Mouse (Mus musculus) MEL (cell line): ENCODE results near the gene Specc1l.

Experiments used
- CHD2 ChIP-seq: IDR thresholded peaks from 2 replicates; pipeline ENCODE4 v1.6.1; 2011; ENCODE audit warnings: low read length, improper control_type of control experiment
- CTCF ChIP-seq, 3 experiments: IDR thresholded peaks in 2 of 3; conservative IDR thresholded peaks in 1 of 3; 2 replicates each; pipeline ENCODE4 v1.5.1; 2011 to 2012; ENCODE audit warnings: low read length in 3 of 3, low read depth in 2 of 3, mild to moderate bottlenecking in 2 of 3, improper control_type of control experiment in 1 of 3, inconsistent platforms in 1 of 3, mixed read lengths in 1 of 3, moderate library complexity in 1 of 3; ENCODE audit not compliant: control insufficient read depth in 1 of 3, insufficient read depth in 1 of 3, poor library complexity in 1 of 3, severe bottlenecking in 1 of 3
- EP300 ChIP-seq, 2 experiments: IDR thresholded peaks; 2 replicates each; pipeline ENCODE4 v1.6.1; 2011; ENCODE audit warnings: improper control_type of control experiment in 2 of 2, low read length in 2 of 2, low read depth in 1 of 2, mild to moderate bottlenecking in 1 of 2
- ETS1 ChIP-seq: IDR thresholded peaks from 2 replicates; pipeline ENCODE4 v1.6.1; 2012; ENCODE audit warnings: low read depth, mild to moderate bottlenecking, inconsistent platforms, low read length, improper control_type of control experiment, moderate library complexity
- JUND ChIP-seq: IDR thresholded peaks from 2 replicates; pipeline ENCODE4 v1.6.1; 2011; ENCODE audit warnings: low read depth, mild to moderate bottlenecking, improper control_type of control experiment, low read length
- MAX ChIP-seq: IDR thresholded peaks from 2 replicates; pipeline ENCODE4 v1.6.1; 2011; ENCODE audit warnings: low read length, improper control_type of control experiment
- NRF1 ChIP-seq: IDR thresholded peaks from 2 replicates; pipeline ENCODE4 v1.6.1; 2014; ENCODE audit warnings: low read depth, mild to moderate bottlenecking, inconsistent platforms, low read length, improper control_type of control experiment, moderate library complexity; ENCODE audit not compliant: poor library complexity, insufficient read depth, severe bottlenecking
- POLR2A ChIP-seq, 2 experiments: IDR thresholded peaks; 2 replicates each; pipeline ENCODE4 v1.6.1; 2011 to 2012; ENCODE audit warnings: low read length in 2 of 2, mild to moderate bottlenecking in 2 of 2, control low read depth in 1 of 2, improper control_type of control experiment in 1 of 2, low read depth in 1 of 2, moderate library complexity in 1 of 2; ENCODE audit not compliant: control insufficient read depth in 1 of 2, insufficient read depth in 1 of 2, poor library complexity in 1 of 2
- RAD21 ChIP-seq: IDR thresholded peaks from 2 replicates; pipeline ENCODE4 v1.6.1; 2011; ENCODE audit warnings: mild to moderate bottlenecking, low read depth, low read length, improper control_type of control experiment
- TAL1 ChIP-seq: IDR thresholded peaks from 2 replicates; pipeline ENCODE4 v1.6.1; 2012; ENCODE audit warnings: mild to moderate bottlenecking, inconsistent platforms, low read length, moderate library complexity, mixed read lengths
- USF1 ChIP-seq: IDR thresholded peaks from 2 replicates; pipeline ENCODE4 v1.6.1; 2014; ENCODE audit warnings: low read depth, mild to moderate bottlenecking, inconsistent platforms, low read length, improper control_type of control experiment, moderate library complexity

DNA sequence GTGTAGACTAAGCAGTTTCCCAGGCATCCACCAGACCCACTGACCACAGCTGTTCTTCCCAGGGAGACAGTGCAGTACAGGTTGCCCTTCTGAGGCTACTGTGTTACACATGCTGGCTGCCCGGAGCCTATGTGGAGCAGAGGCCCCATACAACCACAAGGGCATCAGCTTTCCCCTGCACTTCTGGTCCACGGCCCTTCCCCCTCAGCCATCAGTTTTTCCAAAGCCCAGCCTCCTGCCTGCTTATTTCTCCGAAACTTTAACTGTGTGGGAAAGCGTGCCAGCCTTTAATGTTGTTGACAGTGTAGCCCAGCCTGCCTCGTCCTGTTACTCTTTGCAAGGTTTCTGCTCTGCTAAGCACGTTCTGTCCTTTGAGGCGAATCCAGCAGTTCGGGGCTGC lies 38.8 kb upstream of the Specc1l start:
- no peak for TF ChIP-seq USF1
- TF ChIP-seq MAX: no peak
- no peak for TF ChIP-seq CTCF (IDR thresholded peaks at IDR 0.05 in 2 of 3, conservative IDR thresholded peaks at IDR 0.05 in 1 of 3; ENCODE audit: control insufficient read depth in 1 of 3, insufficient read depth in 1 of 3, low read depth in 2 of 3, low read length in 3 of 3, poor library complexity in 1 of 3, severe bottlenecking in 1 of 3)
- no peak for TF ChIP-seq POLR2A (IDR thresholded peaks at IDR 0.05; ENCODE audit: control insufficient read depth in 1 of 2, insufficient read depth in 1 of 2, low read depth in 1 of 2, low read length in 2 of 2, poor library complexity in 1 of 2)
- no peak for TF ChIP-seq ETS1
- no peak for TF ChIP-seq RAD21
- no peak for TF ChIP-seq JUND
- TF ChIP-seq NRF1: no peak
- no peak for TF ChIP-seq CHD2
- no peak for TF ChIP-seq TAL1
- no peak for TF ChIP-seq EP300 (IDR thresholded peaks at IDR 0.05; ENCODE audit: low read depth in 1 of 2, low read length in 2 of 2)
